Mouse (Mus musculus): ENCODE data around the gene Arhgap24. TPM values are rescaled to one million over a fixed set of nuclear protein-coding genes. Genes with fewer than 3 reads are reported as not detected.

Gene Arhgap24
- polyA plus RNA-seq, 1 experiment from 2014 or later, result 15.0 TPM

GRCm38 (mm10) chr5:102455247-102455646 is 25.9 kb upstream of the Arhgap24 start:
- H3K4me2 ChIP-seq (ENCODE audit: low read length), result no peak overlapping the region
- H3K27ac ChIP-seq (ENCODE audit: low read depth, low read length), result no peak overlapping the region
- H3K4me1 ChIP-seq (ENCODE audit: control insufficient read depth, insufficient read depth, low read depth, low read length), result no peaks in the 10 kb centered on the region
- no peak for ATAC-seq
- H3K4me3 ChIP-seq (ENCODE audit: low read length), result no peak overlapping the region
- WGBS, result 76% methylated on average over 2 of the region's 2 CpGs
- H3K9ac ChIP-seq (ENCODE audit: low read depth, low read length), result no peak overlapping the region
- no peaks in the 10 kb centered on the region for H3K36me3 ChIP-seq (ENCODE audit: control insufficient read depth, insufficient read depth, low read length)
- no peaks in the 10 kb centered on the region for H3K27me3 ChIP-seq (replicated peaks; ENCODE audit: control insufficient read depth, insufficient read depth, low read length)
- no peaks in the 10 kb centered on the region for H3K9me3 ChIP-seq (ENCODE audit: control insufficient read depth, low read length)

GRCm38 (mm10) chr5:102460452-102461197 is 20.6 kb upstream of the Arhgap24 start:
- H3K9me3 ChIP-seq (ENCODE audit: control insufficient read depth, low read length), result no peaks in the 10 kb centered on the region
- no peak overlapping the region for H3K4me2 ChIP-seq (ENCODE audit: low read length)
- H3K9ac ChIP-seq (ENCODE audit: low read depth, low read length), result no peak overlapping the region
- H3K4me3 ChIP-seq (ENCODE audit: low read length), result no peak overlapping the region
- no peaks in the 10 kb centered on the region for H3K4me1 ChIP-seq (ENCODE audit: control insufficient read depth, insufficient read depth, low read depth, low read length)
- ATAC-seq, result no peak
- H3K27ac ChIP-seq (ENCODE audit: low read depth, low read length), result no peak overlapping the region
- 91% methylated on average over 12 of the region's 12 CpGs for WGBS
- no peaks in the 10 kb centered on the region for H3K36me3 ChIP-seq (ENCODE audit: control insufficient read depth, insufficient read depth, low read length)
- no peaks in the 10 kb centered on the region for H3K27me3 ChIP-seq (replicated peaks; ENCODE audit: control insufficient read depth, insufficient read depth, low read length)

GRCm38 (mm10) chr5:102462948-102463347 is 18.2 kb upstream of the Arhgap24 start:
- no peak for ATAC-seq

GRCm38 (mm10) chr5:102465372-102465771 is 15.8 kb upstream of the Arhgap24 start:
- Histone ChIP-seq H3K9ac (ENCODE audit: low read depth, low read length) (no peak overlapping the region), H3K9me3 (ENCODE audit: control insufficient read depth, low read length) (no peaks in the 10 kb centered on the region), H3K36me3 (ENCODE audit: control insufficient read depth, insufficient read depth, low read length) (no peaks in the 10 kb centered on the region), H3K27me3 (replicated peaks; ENCODE audit: control insufficient read depth, insufficient read depth, low read length) (no peaks in the 10 kb centered on the region), H3K4me3 (ENCODE audit: low read length) (no peak overlapping the region), H3K27ac (ENCODE audit: low read depth, low read length) (no peak overlapping the region), H3K4me2 (ENCODE audit: low read length) (no peak overlapping the region), H3K4me1 (ENCODE audit: control insufficient read depth, insufficient read depth, low read depth, low read length) (no peaks in the 10 kb centered on the region)
- WGBS, result 91% methylated on average over 2 of the region's 2 CpGs
- no peak for ATAC-seq

More at GRCm38 (mm10) chr5:102462948-102463347, 18.2 kb upstream of the Arhgap24 start:
- Histone ChIP-seq H3K27ac (ENCODE audit: low read depth, low read length) (no peak overlapping the region), H3K4me1 (ENCODE audit: control insufficient read depth, insufficient read depth, low read depth, low read length) (no peaks in the 10 kb centered on the region), H3K4me2 (ENCODE audit: low read length) (no peak overlapping the region), H3K36me3 (ENCODE audit: control insufficient read depth, insufficient read depth, low read length) (no peaks in the 10 kb centered on the region), H3K4me3 (ENCODE audit: low read length) (no peak overlapping the region), H3K9ac (ENCODE audit: low read depth, low read length) (no peak overlapping the region), H3K27me3 (replicated peaks; ENCODE audit: control insufficient read depth, insufficient read depth, low read length) (no peaks in the 10 kb centered on the region), H3K9me3 (ENCODE audit: control insufficient read depth, low read length) (no peaks in the 10 kb centered on the region)
- WGBS, result 71% methylated on average over 3 of the region's 3 CpGs

GRCm38 (mm10) chr5:102468292-102468691 is 12.9 kb upstream of the Arhgap24 start:
- Histone ChIP-seq H3K36me3 (ENCODE audit: control insufficient read depth, insufficient read depth, low read length) (no peaks in the 10 kb centered on the region), H3K4me2 (ENCODE audit: low read length) (no peak overlapping the region), H3K9me3 (ENCODE audit: control insufficient read depth, low read length) (no peaks in the 10 kb centered on the region), H3K27me3 (replicated peaks; ENCODE audit: control insufficient read depth, insufficient read depth, low read length) (no peaks in the 10 kb centered on the region), H3K4me3 (ENCODE audit: low read length) (no peak overlapping the region), H3K9ac (ENCODE audit: low read depth, low read length) (no peak overlapping the region), H3K27ac (ENCODE audit: low read depth, low read length) (no peak overlapping the region), H3K4me1 (ENCODE audit: control insufficient read depth, insufficient read depth, low read depth, low read length) (no peaks in the 10 kb centered on the region)
- ATAC-seq, result no peak
- WGBS, result 78% methylated on average over 3 of the region's 3 CpGs

- 93% methylated on average over 2 of the region's 2 CpGs for WGBS
- no peak overlapping the region for H3K9ac ChIP-seq (ENCODE audit: low read depth, low read length)
- ATAC-seq, result no peak
These were observed 10.9 kb upstream of the Arhgap24 start for GRCm38 (mm10) chr5:102470284-102470683.

GRCm38 (mm10) chr5:102478076-102478475 is 3.1 kb upstream of the Arhgap24 start:
- Histone ChIP-seq H3K27me3 (replicated peaks; ENCODE audit: control insufficient read depth, insufficient read depth, low read length) (no peaks in the 10 kb centered on the region), H3K27ac (ENCODE audit: low read depth, low read length) (no peak overlapping the region), H3K9ac (ENCODE audit: low read depth, low read length) (no peak overlapping the region), H3K4me2 (ENCODE audit: low read length) (no peak overlapping the region), H3K9me3 (ENCODE audit: control insufficient read depth, low read length) (no peaks in the 10 kb centered on the region), H3K4me3 (ENCODE audit: low read length) (no peak overlapping the region), H3K36me3 (ENCODE audit: control insufficient read depth, insufficient read depth, low read length) (no peaks in the 10 kb centered on the region), H3K4me1 (ENCODE audit: control insufficient read depth, insufficient read depth, low read depth, low read length) (peaks cover 7% of the 10 kb centered on the region)
- ATAC-seq, result no peak
- WGBS, result 14% methylated on average over 2 of the region's 2 CpGs

More at GRCm38 (mm10) chr5:102470284-102470683, 10.9 kb upstream of the Arhgap24 start:
- no peak overlapping the region for H3K4me2 ChIP-seq (ENCODE audit: low read length)
- no peaks in the 10 kb centered on the region for H3K36me3 ChIP-seq (ENCODE audit: control insufficient read depth, insufficient read depth, low read length)
- no peaks in the 10 kb centered on the region for H3K4me1 ChIP-seq (ENCODE audit: control insufficient read depth, insufficient read depth, low read depth, low read length)
- H3K27me3 ChIP-seq (replicated peaks; ENCODE audit: control insufficient read depth, insufficient read depth, low read length), result no peaks in the 10 kb centered on the region
- no peak overlapping the region for H3K4me3 ChIP-seq (ENCODE audit: low read length)
- H3K27ac ChIP-seq (ENCODE audit: low read depth, low read length), result no peak overlapping the region
- H3K9me3 ChIP-seq (ENCODE audit: control insufficient read depth, low read length), result no peaks in the 10 kb centered on the region

- Histone ChIP-seq H3K4me3 (ENCODE audit: low read length) (no peak overlapping the region), H3K4me1 (ENCODE audit: control insufficient read depth, insufficient read depth, low read depth, low read length) (peaks cover 7% of the 10 kb centered on the region), H3K36me3 (ENCODE audit: control insufficient read depth, insufficient read depth, low read length) (no peaks in the 10 kb centered on the region), H3K9me3 (ENCODE audit: control insufficient read depth, low read length) (no peaks in the 10 kb centered on the region), H3K27ac (ENCODE audit: low read depth, low read length) (no peak overlapping the region), H3K27me3 (replicated peaks; ENCODE audit: control insufficient read depth, insufficient read depth, low read length) (no peaks in the 10 kb centered on the region), H3K9ac (ENCODE audit: low read depth, low read length) (no peak overlapping the region), H3K4me2 (ENCODE audit: low read length) (no peak overlapping the region)
- WGBS, result 44% methylated on average over 10 of the region's 10 CpGs
- ATAC-seq, result no peak
These were observed 2.2 kb downstream of the Arhgap24 start for GRCm38 (mm10) chr5:102483285-102483975.

- Histone ChIP-seq H3K4me3 (ENCODE audit: low read length) (no peak overlapping the region), H3K9ac (ENCODE audit: low read depth, low read length) (no peak overlapping the region), H3K36me3 (ENCODE audit: control insufficient read depth, insufficient read depth, low read length) (no peaks in the 10 kb centered on the region), H3K27ac (ENCODE audit: low read depth, low read length) (no peak overlapping the region), H3K9me3 (ENCODE audit: control insufficient read depth, low read length) (no peaks in the 10 kb centered on the region), H3K27me3 (replicated peaks; ENCODE audit: control insufficient read depth, insufficient read depth, low read length) (no peaks in the 10 kb centered on the region), H3K4me1 (ENCODE audit: control insufficient read depth, insufficient read depth, low read depth, low read length) (no peaks in the 10 kb centered on the region), H3K4me2 (ENCODE audit: low read length) (no peak overlapping the region)
- WGBS, result 80% methylated on average over 5 of the region's 5 CpGs
- no peak for ATAC-seq
These were observed 10.4 kb downstream of the Arhgap24 start for GRCm38 (mm10) chr5:102491554-102491953.
